Mouse (Mus musculus): ENCODE measurements around the gene Tinagl1. TPM values are rescaled to one million over a fixed set of nuclear protein-coding genes. Genes with fewer than 3 reads are reported as not detected.
A peak's percentile ranks its signal among the peaks of the same experiment; 100 is the strongest.

Tinagl1 gene
- 10.6 and 11.0 TPM in 2 replicates for polyA plus RNA-seq (2016; fragmentation: Nextera tagmentation; extraction: Ambion mirVana)

DNA sequence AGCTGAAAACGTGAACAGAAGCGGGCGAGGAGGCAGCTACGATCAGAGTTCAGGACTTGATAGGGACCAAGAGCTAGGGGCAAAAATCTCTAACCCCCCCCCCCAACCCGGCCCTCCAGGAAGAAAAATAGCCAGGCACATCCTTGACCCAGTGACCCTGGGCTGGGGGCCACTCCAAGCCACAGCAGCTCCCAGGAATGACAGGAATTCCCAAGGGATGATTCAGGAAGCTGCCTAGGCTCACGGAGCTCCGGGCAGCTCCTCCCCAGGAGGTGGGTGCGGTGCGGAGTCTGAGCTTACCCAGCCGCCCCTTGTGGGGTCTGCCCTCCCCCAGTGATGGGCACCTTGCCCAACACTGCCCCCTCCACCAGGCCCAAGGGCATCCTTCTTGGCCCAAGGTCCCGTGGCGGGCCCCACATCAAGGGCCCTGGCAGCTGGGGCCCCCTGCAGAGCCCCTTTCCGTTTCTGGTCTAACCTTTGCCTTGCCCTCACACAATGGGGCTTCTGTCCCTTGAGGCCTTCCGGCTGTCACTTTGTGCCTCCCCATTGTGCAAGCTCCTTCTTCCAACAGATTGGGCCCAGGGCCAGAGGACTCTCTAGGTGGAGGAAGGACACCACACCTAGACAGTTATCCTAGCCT lies at the start of gene Tinagl1:
Gene Tinagl1 (minus strand): TSS at position 51 of the 640 bp plus-strand sequence.
- H3K4me3 ChIP-seq, result peak within 1 kb of the TSS; percentile 4; the same call in 1 of the 2 replicates
- H3K36me3 ChIP-seq, result no peaks in the 10 kb centered on the region
- WGBS, result 3% methylated on average over 13 of the region's 14 CpGs
- H3K9me3 ChIP-seq (replicated peaks), result no peaks in the 10 kb centered on the region
- H3K4me2 ChIP-seq (replicated peaks), result peak within 1 kb of the TSS; percentile 46
- peaks cover 39% of the 10 kb centered on the region for H3K4me1 ChIP-seq
- H3K27ac ChIP-seq, result no peak within 1 kb of the TSS
- no peak for ATAC-seq (ENCODE audit: low FRiP score)
- peaks cover 40% of the 10 kb centered on the region for H3K27me3 ChIP-seq
- H3K9ac ChIP-seq, result peak within 1 kb of the TSS; percentile 1; the same call in 1 of the 2 replicates

DNA sequence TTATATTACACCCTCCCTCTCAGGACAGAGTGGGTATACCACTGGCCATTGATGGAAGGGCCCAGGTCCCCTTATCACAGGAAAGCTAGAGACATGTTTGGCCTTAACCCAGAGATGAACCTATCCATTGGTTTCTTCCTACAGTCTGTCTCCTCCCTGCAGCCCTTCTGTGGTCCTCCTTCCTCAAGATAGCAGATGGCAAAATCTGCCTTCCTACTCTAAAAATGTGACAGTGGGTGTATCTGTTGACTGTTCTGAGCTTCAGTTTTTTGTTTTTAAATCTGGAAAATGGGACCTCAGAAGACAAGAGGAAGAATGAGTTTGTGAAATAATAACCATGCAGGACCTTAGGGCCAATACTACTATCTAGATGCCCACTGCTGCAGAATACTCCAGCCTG lies 49.1 kb upstream of the Tinagl1 start:
- H3K27me3 ChIP-seq, result 0 out of 2 replicates have a peak, but pooled peaks cover 2% of the 10 kb centered on the region
- no peak overlapping the region for H3K4me3 ChIP-seq
- no peak overlapping the region for H3K4me2 ChIP-seq (replicated peaks)
- no peaks in the 10 kb centered on the region for H3K4me1 ChIP-seq
- ATAC-seq (ENCODE audit: low FRiP score), result no peak
- no peaks in the 10 kb centered on the region for H3K9me3 ChIP-seq (replicated peaks)
- no peaks in the 10 kb centered on the region for H3K36me3 ChIP-seq
- H3K27ac ChIP-seq, result no peak overlapping the region
- H3K9ac ChIP-seq, result no peak overlapping the region

DNA sequence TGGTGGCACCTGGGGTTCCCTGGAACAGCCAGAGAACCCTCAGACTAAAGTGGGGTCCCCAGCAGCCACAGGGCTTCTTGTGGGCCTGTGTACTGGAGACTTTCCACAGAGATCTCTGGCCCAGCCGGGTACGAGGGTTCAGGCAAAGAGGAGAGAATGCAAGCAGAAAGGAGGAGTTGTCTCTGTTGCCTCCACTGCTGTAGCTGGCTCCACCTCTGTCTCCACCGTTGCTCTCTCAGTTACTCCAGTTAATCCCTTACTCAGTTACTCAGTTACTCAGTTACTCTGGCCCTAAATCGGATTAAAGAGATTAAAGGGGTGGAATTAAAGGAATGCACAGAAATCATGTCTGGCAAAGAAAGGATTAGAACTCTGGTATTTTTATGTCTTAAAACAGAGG lies 47.3 kb upstream of the Tinagl1 start, which contains the start of gene Gm853:
Gene Gm853 (minus strand): TSS at position 223 of the 400 bp plus-strand sequence.
- Histone ChIP-seq H3K4me1 (no peaks in the 10 kb centered on the region), H3K9ac (no peak within 1 kb of the TSS), H3K27ac (no peak within 1 kb of the TSS), H3K36me3 (no peaks in the 10 kb centered on the region), H3K4me3 (no peak within 1 kb of the TSS), H3K9me3 (replicated peaks) (no peaks in the 10 kb centered on the region), H3K4me2 (replicated peaks) (no peak within 1 kb of the TSS), H3K27me3 (0 out of 2 replicates have a peak, but pooled peaks cover 2% of the 10 kb centered on the region)
- no peak for ATAC-seq (ENCODE audit: low FRiP score)
- 71% methylated on average over 4 of the region's 4 CpGs for WGBS

DNA sequence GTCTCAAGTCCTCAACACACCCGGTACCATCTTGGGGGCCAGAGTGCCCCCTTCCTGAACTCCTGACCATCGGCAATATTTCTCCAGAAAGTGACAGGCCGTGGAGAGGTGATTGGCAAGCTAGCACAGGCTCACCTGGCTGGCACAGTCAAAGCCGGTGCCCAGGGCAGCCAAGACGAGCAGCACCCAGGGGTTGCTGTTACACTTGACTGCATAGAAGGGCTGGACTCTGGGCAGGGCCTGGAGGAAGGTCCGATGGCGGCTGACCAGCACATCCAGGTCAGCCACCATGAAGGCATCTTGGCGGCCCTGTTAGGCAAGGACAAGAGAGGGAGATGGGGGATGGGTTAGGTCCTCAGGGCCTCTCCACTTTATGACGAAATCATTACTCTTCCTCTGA lies 45.3 kb upstream of the Tinagl1 start:
- Histone ChIP-seq H3K27me3 (0 out of 2 replicates have a peak, but pooled peaks cover 2% of the 10 kb centered on the region), H3K4me3 (no peak overlapping the region), H3K4me1 (no peaks in the 10 kb centered on the region), H3K4me2 (replicated peaks) (no peak overlapping the region), H3K9ac (no peak overlapping the region), H3K9me3 (replicated peaks) (no peaks in the 10 kb centered on the region), H3K36me3 (no peaks in the 10 kb centered on the region), H3K27ac (no peak overlapping the region)
- ATAC-seq (ENCODE audit: low FRiP score), result no peak
- WGBS, result 86% methylated on average over 9 of the region's 9 CpGs

DNA sequence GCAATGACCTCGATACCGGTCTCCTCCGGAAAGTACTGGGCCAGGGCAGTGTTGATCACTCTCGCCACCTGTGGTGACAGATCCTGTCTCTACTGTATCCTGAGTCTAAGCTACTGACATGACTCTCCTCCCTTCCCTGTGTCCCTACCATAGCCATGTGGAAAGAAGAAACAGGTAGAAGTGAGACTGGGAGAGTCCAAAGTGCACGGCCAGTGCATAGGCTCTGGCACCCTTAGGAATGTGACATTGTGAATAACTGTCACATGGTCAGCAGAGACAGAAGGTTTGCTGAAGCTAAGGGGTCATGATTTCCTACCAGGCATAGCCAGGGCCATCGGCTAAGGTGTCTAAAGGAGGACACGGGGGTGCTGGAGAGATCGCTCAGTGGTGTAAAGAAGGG lies 40.5 kb upstream of the Tinagl1 start:
- 93% methylated on average over 8 of the region's 8 CpGs for WGBS
- no peaks in the 10 kb centered on the region for H3K9me3 ChIP-seq (replicated peaks)
- H3K4me2 ChIP-seq (replicated peaks), result no peak overlapping the region
- no peak overlapping the region for H3K9ac ChIP-seq
- no peak for ATAC-seq (ENCODE audit: low FRiP score)
- H3K4me3 ChIP-seq, result no peak overlapping the region
- H3K36me3 ChIP-seq, result no peaks in the 10 kb centered on the region
- no peaks in the 10 kb centered on the region for H3K27me3 ChIP-seq
- no peak overlapping the region for H3K27ac ChIP-seq
- H3K4me1 ChIP-seq, result no peaks in the 10 kb centered on the region

DNA sequence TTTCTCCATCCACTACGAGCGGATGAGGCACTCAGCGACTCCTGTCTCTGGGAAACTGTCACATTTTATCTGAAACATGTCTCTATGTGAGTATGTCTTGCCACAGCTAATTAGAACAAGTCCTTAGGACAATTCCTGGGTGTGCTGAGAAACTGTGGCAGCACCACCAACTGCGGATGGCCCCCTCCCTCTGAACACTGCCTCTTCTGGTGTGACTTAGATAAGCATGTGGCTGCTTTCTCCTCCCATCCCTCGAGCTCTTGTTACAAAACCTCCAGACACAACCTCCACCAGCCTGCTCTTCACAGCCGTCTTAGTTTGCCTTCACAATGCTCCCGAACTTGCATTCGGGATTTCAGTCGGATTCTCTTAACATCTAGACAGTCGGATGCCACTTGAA lies 38.9 kb upstream of the Tinagl1 start:
- Histone ChIP-seq H3K4me2 (replicated peaks) (no peak overlapping the region), H3K9ac (no peak overlapping the region), H3K4me1 (no peaks in the 10 kb centered on the region), H3K36me3 (no peaks in the 10 kb centered on the region), H3K27ac (no peak overlapping the region), H3K4me3 (no peak overlapping the region), H3K27me3 (no peaks in the 10 kb centered on the region), H3K9me3 (replicated peaks) (no peaks in the 10 kb centered on the region)
- WGBS, result 79% methylated on average over 10 of the region's 10 CpGs
- ATAC-seq (ENCODE audit: low FRiP score), result no peak

DNA sequence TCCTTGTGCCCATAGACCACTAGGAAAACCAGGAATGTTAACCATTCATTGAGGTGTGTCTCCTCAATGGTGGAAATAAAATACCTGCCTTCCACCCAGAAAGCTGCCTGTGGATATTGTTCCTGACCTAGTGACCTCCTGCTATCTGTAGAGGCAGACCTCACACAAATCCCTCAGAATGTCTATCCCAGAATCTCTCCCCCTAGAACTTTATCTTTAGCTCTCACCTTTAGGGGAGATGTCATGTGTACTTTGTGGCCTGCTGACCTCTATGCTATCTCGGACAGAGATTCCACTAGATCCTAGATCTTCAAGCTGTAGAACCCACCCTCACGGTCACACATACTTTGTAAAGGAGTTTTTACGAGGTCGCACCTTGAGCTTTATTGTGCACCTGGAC lies 38.3 kb upstream of the Tinagl1 start:
- H3K4me2 ChIP-seq (replicated peaks), result no peak overlapping the region
- 93% methylated on average over 4 of the region's 4 CpGs for WGBS

DNA sequence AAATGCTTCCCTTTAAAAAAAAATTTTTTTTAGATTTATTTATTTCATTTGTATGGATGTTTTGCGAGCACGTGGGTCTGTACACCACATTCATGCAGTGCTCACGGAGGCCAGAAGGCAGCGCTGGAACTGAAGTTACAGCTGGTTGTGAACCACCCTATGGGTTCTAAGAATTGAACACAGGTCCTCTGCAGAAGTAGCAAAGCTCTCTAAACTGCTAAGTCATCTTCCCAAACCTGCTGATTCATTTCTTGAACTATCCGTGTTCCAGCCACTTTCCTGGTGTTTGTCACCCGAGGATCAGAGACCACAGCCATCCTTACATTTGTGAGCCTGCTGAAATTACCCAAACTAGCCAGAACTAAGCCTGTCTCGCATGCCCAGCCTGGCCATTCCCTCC lies 37.5 kb upstream of the Tinagl1 start:
- Histone ChIP-seq H3K9ac (no peak overlapping the region), H3K27ac (no peak overlapping the region), H3K27me3 (no peaks in the 10 kb centered on the region), H3K4me3 (no peak overlapping the region), H3K9me3 (replicated peaks) (no peaks in the 10 kb centered on the region), H3K36me3 (no peaks in the 10 kb centered on the region), H3K4me1 (no peaks in the 10 kb centered on the region), H3K4me2 (replicated peaks) (no peak overlapping the region)
- ATAC-seq (ENCODE audit: low FRiP score), result no peak
- WGBS, result 77% methylated on average over 7 of the region's 7 CpGs

More for the DNA sequence above, 38.3 kb upstream of the Tinagl1 start:
- Histone ChIP-seq H3K4me3 (no peak overlapping the region), H3K9ac (no peak overlapping the region), H3K9me3 (replicated peaks) (no peaks in the 10 kb centered on the region), H3K36me3 (no peaks in the 10 kb centered on the region), H3K27ac (no peak overlapping the region), H3K4me1 (no peaks in the 10 kb centered on the region), H3K27me3 (no peaks in the 10 kb centered on the region)
- ATAC-seq (ENCODE audit: low FRiP score), result no peak

DNA sequence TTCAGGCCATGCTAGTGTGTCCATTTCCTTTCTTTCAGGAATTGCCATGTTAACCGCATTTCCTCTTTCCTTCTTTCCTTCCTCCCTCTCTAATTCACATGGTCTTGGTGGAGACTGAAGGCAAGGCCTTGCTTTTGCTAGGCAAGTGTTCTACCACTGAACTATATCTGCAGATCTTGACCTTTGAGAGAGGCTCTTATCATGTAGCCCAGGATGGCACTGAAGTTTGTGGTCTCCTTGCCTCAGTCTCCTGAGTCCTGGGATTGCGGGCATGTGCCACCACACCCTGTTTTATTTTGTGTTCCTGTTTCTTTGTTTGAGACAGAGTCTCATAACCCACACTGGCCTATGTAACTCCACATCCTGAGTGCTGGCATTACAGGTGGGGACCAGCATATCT lies 36.9 kb upstream of the Tinagl1 start:
- no peaks in the 10 kb centered on the region for H3K9me3 ChIP-seq (replicated peaks)
- no peaks in the 10 kb centered on the region for H3K27me3 ChIP-seq
- H3K36me3 ChIP-seq, result no peaks in the 10 kb centered on the region
- H3K4me3 ChIP-seq, result no peak overlapping the region
- ATAC-seq (ENCODE audit: low FRiP score), result no peak
- H3K27ac ChIP-seq, result no peak overlapping the region
- no peak overlapping the region for H3K4me2 ChIP-seq (replicated peaks)
- H3K4me1 ChIP-seq, result no peaks in the 10 kb centered on the region
- H3K9ac ChIP-seq, result no peak overlapping the region
- WGBS, result 94% methylated on average over 2 of the region's 2 CpGs

DNA sequence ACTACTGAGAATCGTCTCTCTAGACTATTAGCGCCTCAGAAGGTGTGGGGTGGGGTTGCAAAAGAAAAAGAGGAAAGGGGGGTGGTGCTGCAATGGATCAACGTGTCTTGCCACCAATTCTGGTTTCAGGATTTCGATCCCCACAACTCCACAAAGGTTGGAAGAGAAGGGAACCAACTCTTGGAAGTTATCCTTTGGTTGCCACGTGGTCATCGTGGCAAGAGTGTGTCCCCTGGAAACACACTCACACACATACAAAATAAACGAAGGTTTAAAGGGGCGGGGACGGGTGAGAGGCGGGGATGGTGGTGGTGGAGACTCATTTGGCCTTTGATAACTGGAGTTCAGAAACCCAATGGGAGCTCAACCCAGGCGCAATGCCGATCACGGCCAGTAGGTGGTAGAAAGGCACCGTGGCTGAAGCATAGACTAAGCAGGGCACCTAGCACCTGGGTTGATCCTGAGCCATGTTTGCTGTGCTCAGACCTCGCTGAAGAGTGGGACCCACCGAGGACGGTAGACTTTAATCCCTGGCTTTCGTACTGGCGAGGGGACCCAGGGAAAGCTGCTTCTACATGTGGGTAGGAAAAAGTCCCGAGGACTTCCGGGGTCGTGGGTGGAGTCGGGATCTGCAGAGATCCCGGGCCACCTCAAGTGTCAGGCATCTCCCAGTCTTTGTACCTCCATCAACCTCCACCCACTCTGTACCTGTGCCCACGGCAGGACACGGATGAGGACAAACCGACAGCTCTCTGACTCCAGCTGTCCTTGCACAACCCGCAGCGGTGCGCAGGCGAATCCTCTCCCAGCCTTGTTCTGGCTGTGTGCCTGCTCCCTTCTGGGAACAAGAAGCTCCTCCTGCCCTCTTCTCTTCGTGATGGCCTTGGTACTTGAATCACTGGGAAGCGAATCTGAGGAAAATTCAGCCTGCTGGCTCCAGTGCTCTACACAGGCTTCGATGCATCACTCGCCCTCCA lies 24.1 kb upstream of the Tinagl1 start:
- no peak overlapping the region for H3K27ac ChIP-seq
- peak overlapping the region; percentile 61 for H3K4me2 ChIP-seq (replicated peaks)
- peak overlapping the region; percentile 32 for H3K4me3 ChIP-seq
- peak; percentile 80 for ATAC-seq (ENCODE audit: low FRiP score)
- H3K9me3 ChIP-seq (replicated peaks), result peaks cover 5% of the 10 kb centered on the region; the same call in 1 of the 2 replicates
- WGBS, result 21% methylated on average over 35 of the region's 35 CpGs
- peak overlapping the region; percentile 59 for H3K9ac ChIP-seq
- H3K4me1 ChIP-seq, result peaks cover 7% of the 10 kb centered on the region
- no peaks in the 10 kb centered on the region for H3K36me3 ChIP-seq
- H3K27me3 ChIP-seq, result peaks cover 2% of the 10 kb centered on the region; the same call in 1 of the 2 replicates

DNA sequence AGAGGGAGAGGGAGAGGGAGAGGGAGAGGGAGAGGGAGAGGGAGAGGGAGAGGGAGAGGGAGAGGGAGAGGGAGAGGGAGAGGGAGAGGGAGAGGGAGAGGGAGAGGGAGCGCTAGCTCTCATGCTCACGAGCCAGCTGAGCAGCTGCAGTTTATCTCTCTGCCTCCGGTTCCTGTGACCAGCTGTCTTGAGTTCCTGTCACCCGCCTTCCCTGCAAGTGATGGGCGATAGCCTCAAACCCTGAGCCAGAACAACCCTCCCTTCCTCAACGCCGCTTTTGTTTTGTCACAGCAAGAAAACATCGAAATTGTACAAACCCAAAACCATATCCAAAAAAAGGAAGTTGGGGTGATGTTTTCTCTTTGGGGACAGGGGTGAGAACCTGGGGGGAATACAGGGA lies 21.6 kb upstream of the Tinagl1 start:
- no peaks in the 10 kb centered on the region for H3K36me3 ChIP-seq
- H3K9me3 ChIP-seq (replicated peaks), result no peaks in the 10 kb centered on the region
- H3K4me2 ChIP-seq (replicated peaks), result no peak overlapping the region
- 72% methylated on average over 8 of the region's 8 CpGs for whole genome bisulfite sequencing
- H3K27me3 ChIP-seq, result peaks cover 7% of the 10 kb centered on the region; the same call in 1 of the 2 replicates
- no peak overlapping the region for H3K27ac ChIP-seq
- no peak overlapping the region for H3K4me3 ChIP-seq
- ATAC-seq (ENCODE audit: low FRiP score), result no peak
- no peak overlapping the region for H3K9ac ChIP-seq
- peaks cover 7% of the 10 kb centered on the region for H3K4me1 ChIP-seq

DNA sequence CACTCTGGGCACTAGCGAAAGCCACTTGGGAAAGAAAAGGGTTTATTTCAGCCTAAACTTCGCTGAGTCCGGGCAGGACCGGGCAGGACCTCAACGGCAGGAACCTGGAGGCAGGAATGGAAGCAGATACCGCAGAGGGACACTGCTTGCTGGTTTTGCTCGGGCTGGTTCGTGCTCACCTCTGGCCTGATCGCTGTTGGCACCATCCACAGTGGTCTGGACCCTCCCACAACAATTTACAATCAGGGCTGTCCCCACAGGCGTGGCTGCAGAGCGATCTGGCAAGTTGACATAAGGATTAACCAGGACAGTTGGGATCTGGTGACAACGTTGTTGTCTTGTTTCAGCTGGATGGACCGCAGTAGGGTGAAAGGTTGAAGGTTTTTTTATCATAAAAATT lies 21.0 kb upstream of the Tinagl1 start:
- no peak for ATAC-seq (ENCODE audit: low FRiP score)
- no peak overlapping the region for H3K4me3 ChIP-seq

More for the DNA sequence above, 21.0 kb upstream of the Tinagl1 start:
- Histone ChIP-seq H3K9ac (no peak overlapping the region), H3K9me3 (replicated peaks) (no peaks in the 10 kb centered on the region), H3K27ac (no peak overlapping the region), H3K27me3 (peaks cover 7% of the 10 kb centered on the region; the same call in 1 of the 2 replicates), H3K4me1 (peaks cover 7% of the 10 kb centered on the region), H3K4me2 (replicated peaks) (no peak overlapping the region), H3K36me3 (no peaks in the 10 kb centered on the region)
- WGBS, result 70% methylated on average over 13 of the region's 13 CpGs
